Mouse (Mus musculus): ENCODE measurements around the gene Htr3a. TPM values are rescaled to one million over a fixed set of nuclear protein-coding genes. Genes with fewer than 3 reads are reported as not detected.

Gene Htr3a
- polyA plus RNA-seq, 1 experiment: 1.7 TPM

- H3K4me1 ChIP-seq (ENCODE audit: control insufficient read depth, insufficient read depth, insufficient read length, low read length): no peaks in the 10 kb centered on the region
- no peaks in the 10 kb centered on the region for H3K36me3 ChIP-seq (ENCODE audit: control insufficient read depth, insufficient read depth, low read length)
- H3K27me3 ChIP-seq (ENCODE audit: control insufficient read depth, insufficient read depth, low read length): no peaks in the 10 kb centered on the region
- H3K27ac ChIP-seq (ENCODE audit: insufficient read depth, low read depth, low read length): no peak overlapping the region
- H3K4me3 ChIP-seq (ENCODE audit: low read depth, low read length): no peak overlapping the region
- WGBS: 84% methylated on average over 5 of the region's 5 CpGs
- TF ChIP-seq POLR2A (IDR thresholded peaks at IDR 0.05; ENCODE audit: low read depth, low read length) (no peak), CTCF (IDR thresholded peaks at IDR 0.05; ENCODE audit: extremely low read depth, insufficient read length, insufficient replicate concordance, low read depth, low read length) (no peak)
Observed at GRCm38 (mm10) chr9:48849531-48849930, 61.4 kb downstream of the Htr3a start.

Other genes starting within 250 kb of the Htr3a start
- 1.6 and 1.8 TPM in 2 replicates for gene Zbtb16, start 74.9 kb downstream of the Htr3a start, polyA plus RNA-seq (2012; rRNA removed)
- 0.06 and 0.18 TPM in 2 replicates for gene Htr3b, start 53.9 kb upstream of the Htr3a start, polyA plus RNA-seq (2012; rRNA removed)
- gene Usp28, start 74.3 kb upstream of the Htr3a start, polyA plus RNA-seq (2012; rRNA removed): 2.9 and 7.7 TPM in 2 replicates
- gene Zw10, start 144.5 kb upstream of the Htr3a start, polyA plus RNA-seq (2012; rRNA removed): 2.8 and 5.0 TPM in 2 replicates
- gene Tmprss5, start 170.2 kb upstream of the Htr3a start, polyA plus RNA-seq (2012; rRNA removed): 1.5 and 3.3 TPM in 2 replicates

Data from small intestine, adult 2 months (tissue).